Mouse (Mus musculus) heart, embryonic 15.5 days (tissue): ENCODE measurements around the gene Itpka. TPM values are rescaled to one million over a fixed set of nuclear protein-coding genes. Genes with fewer than 3 reads are reported as not detected.

Experiments
- ATAC-seq: fragments of 200-750 bp; cut with Nextera tagmentation; replicated peaks from 2 replicates; pipeline ENCODE4 v1.8.0; 2017; ENCODE audit warnings: low read depth, moderate TSS enrichment; ENCODE audit not compliant: insufficient number of reproducible peaks, insufficient read depth, low FRiP score
- H3K27ac ChIP-seq: fragments of 300-500 bp; sonication (generic); 2 replicates; pipeline ENCODE4 v1.5.1; 2015; ENCODE audit warnings: mild to moderate bottlenecking, inconsistent platforms
- H3K27me3 ChIP-seq: fragments of 300-500 bp; sonication (generic); 2 replicates; pipeline ENCODE4 v1.6.1; 2015; ENCODE audit warnings: inconsistent platforms
- H3K36me3 ChIP-seq: fragments of 300-500 bp; sonication (generic); 2 replicates; pipeline ENCODE4 v1.6.1; 2015; ENCODE audit warnings: mild to moderate bottlenecking, inconsistent platforms
- H3K4me1 ChIP-seq: fragments of 300-500 bp; sonication (generic); replicated peaks from 2 replicates; pipeline ENCODE4 v1.6.1; 2015; ENCODE audit warnings: inconsistent platforms
- H3K4me2 ChIP-seq: fragments of 300-500 bp; sonication (generic); 2 replicates; pipeline ENCODE4 v1.6.1; 2015; ENCODE audit warnings: inconsistent platforms, mild to moderate bottlenecking, moderate library complexity
- H3K4me3 ChIP-seq: fragments of 300-500 bp; sonication (generic); 2 replicates; pipeline ENCODE4 v1.5.1; 2015; ENCODE audit warnings: mild to moderate bottlenecking, inconsistent platforms
- H3K9ac ChIP-seq: fragments of 300-500 bp; sonication (generic); 2 replicates; pipeline ENCODE4 v1.6.1; 2015; ENCODE audit warnings: mild to moderate bottlenecking, inconsistent platforms
- H3K9me3 ChIP-seq: fragments of 300-500 bp; sonication (generic); replicated peaks from 2 replicates; pipeline ENCODE4 v1.6.1; 2016; ENCODE audit warnings: inconsistent platforms
- WGBS: fragments of 180-500 bp; shearing (Covaris S2); methylation state at CpG from one replicate; pipeline ENCODE4 v1.1.7; 2015; ENCODE audit warnings: mixed read lengths; 5-methylcytosine and 5-hydroxymethylcytosine counted together
- polyA plus RNA-seq: library from polyadenylated mRNA; unstranded; fragments of >200 nt; fragmentation: Nextera tagmentation; extraction: Ambion mirVana; gene quantifications from 2 replicates; pipeline ENCODE4 v1.2.1, GENCODE M21; 2015

Gene Itpka
- polyA plus RNA-seq, 1 experiment from 2014 or later = 2.4 TPM

DNA sequence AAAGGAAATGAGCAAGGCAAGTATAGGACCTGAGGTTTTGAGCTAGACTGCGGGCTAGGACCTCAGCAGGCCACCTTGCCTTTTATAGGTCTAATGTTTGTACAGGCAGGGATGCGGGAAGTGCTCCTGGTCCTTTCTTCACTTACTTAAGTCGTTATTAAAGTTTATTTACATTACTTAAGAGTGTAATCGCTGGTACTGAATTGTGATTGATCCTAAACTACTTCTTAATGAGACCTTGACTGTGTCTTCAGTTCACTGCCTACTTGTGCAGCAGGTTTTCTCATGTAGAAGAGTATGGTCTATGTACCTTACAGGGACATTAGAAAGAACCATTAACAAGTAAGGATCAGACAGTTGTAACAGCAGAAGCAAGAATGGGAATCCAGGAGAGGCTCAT is 11.4 kb upstream of the Itpka start:
- Histone ChIP-seq H3K9me3 (no peaks in the 10 kb centered on the region), H3K27ac (no peak overlapping the region), H3K4me1 (no peaks in the 10 kb centered on the region), H3K4me3 (no peak overlapping the region), H3K36me3 (peaks cover 85% of the 10 kb centered on the region), H3K9ac (no peak overlapping the region), H3K4me2 (no peak overlapping the region), H3K27me3 (no peaks in the 10 kb centered on the region)
- 90% methylated on average over 4 of the region's 4 CpGs for WGBS
- no peak for ATAC-seq

- H3K4me3 ChIP-seq = no peak overlapping the region
- WGBS = 24% methylated on average over 12 of the region's 12 CpGs
- H3K27ac ChIP-seq = no peak overlapping the region
- H3K9me3 ChIP-seq = no peaks in the 10 kb centered on the region
- ATAC-seq = no peak
- no peak overlapping the region for H3K9ac ChIP-seq
- no peak overlapping the region for H3K4me2 ChIP-seq
- peaks cover 23% of the 10 kb centered on the region for H3K36me3 ChIP-seq
- no peaks in the 10 kb centered on the region for H3K27me3 ChIP-seq
- peaks cover 13% of the 10 kb centered on the region for H3K4me1 ChIP-seq
These were observed 5.0 kb upstream of the Itpka start for GRCm38 (mm10) chr2:119737124-119737523.

GRCm38 (mm10) chr2:119740567-119740966 is 1.6 kb upstream of the Itpka start:
- Histone ChIP-seq H3K9me3 (no peaks in the 10 kb centered on the region), H3K36me3 (no peaks in the 10 kb centered on the region), H3K27ac (no peak overlapping the region), H3K27me3 (peaks cover 19% of the 10 kb centered on the region), H3K4me3 (no peak overlapping the region), H3K4me1 (peaks cover 43% of the 10 kb centered on the region), H3K4me2 (0 out of 2 replicates have a peak overlapping the region, but pooled peaks have one; percentile 99), H3K9ac (no peak overlapping the region)
- ATAC-seq = no peak
- WGBS = 32% methylated on average over 2 of the region's 2 CpGs

DNA sequence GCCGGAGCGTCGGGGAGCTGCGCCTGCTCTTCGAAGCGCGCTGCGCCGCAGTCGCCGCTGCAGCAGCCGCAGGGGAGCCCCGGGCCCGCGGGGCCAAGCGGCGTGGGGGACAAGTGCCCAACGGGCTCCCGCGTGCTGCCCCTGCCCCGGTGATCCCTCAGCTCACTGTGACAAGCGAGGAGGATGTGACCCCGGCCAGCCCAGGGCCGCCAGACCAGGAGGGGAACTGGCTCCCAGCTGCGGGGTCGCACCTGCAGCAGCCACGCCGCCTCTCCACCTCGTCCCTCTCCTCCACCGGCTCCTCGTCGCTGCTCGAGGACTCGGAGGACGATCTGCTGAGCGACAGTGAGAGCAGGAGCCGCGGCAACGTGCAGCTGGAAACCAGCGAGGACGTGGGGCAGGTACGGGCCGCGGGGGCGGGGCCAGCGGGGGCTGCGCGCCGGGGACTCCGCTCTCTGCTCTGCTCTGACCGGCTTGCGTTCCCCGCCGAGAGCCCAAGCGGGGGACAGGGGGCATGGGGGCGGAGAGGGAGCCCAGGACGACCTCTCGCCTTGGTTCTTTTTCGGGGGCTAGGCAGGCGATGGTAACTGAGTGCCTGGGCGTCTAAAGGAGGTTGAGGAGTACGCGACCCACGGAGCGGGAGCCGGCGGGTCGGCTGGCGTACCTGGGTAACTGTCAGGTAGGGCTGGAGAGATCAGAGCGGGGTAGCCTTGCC is 481 bp downstream of the Itpka start:
- Histone ChIP-seq H3K9ac (peak overlapping the region; percentile 73), H3K36me3 (no peaks in the 10 kb centered on the region), H3K4me2 (peak overlapping the region; percentile 99), H3K4me1 (peaks cover 37% of the 10 kb centered on the region), H3K9me3 (no peaks in the 10 kb centered on the region), H3K4me3 (peak overlapping the region; percentile 71), H3K27ac (no peak overlapping the region; the same call in 1 of the 2 replicates), H3K27me3 (peaks cover 22% of the 10 kb centered on the region)
- peak; percentile 10; the same call in 1 of the 2 replicates for ATAC-seq
- WGBS = under 1% methylated on average over 70 of the region's 70 CpGs

DNA sequence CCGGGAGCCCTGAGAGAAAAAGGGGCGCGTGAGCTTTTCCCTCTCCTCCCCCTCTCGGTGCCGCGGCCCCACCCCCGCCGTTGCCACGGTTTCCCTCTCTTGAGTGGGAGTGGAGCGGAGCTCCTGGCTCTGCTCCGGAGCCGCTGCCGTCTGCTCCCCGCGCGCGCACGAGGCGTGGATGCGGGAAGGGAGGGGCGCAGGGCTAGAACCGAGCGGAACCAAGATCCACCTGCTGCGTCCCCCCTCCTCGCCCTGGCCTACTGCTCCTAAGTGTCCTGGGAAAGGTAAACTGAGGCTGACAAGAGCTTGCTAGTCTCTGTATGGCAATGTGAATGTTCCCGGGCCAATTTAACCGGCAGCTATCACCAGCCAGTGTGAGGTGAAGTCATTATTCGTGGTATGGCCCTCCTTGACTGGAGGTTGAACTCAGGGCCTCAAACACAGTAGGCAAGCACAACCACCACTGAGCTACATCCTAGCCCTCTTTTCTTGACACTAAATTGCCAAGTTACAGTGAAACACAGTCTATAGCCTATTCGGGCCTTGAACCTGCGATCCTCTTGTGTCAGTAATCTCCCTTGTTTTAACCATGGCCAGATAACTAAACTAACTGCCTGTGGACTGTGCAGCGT is 1.2 kb downstream of the Itpka start:
- H3K36me3 ChIP-seq = no peaks in the 10 kb centered on the region
- H3K9ac ChIP-seq = peak overlapping the region; percentile 73
- ATAC-seq = no peak
- peaks cover 37% of the 10 kb centered on the region for H3K4me1 ChIP-seq
- peaks cover 22% of the 10 kb centered on the region for H3K27me3 ChIP-seq
- peak overlapping the region; percentile 71 for H3K4me3 ChIP-seq
- 11% methylated on average over 30 of the region's 31 CpGs for WGBS
- no peak overlapping the region for H3K27ac ChIP-seq
- H3K4me2 ChIP-seq = peak overlapping the region; percentile 99
- H3K9me3 ChIP-seq = no peaks in the 10 kb centered on the region

DNA sequence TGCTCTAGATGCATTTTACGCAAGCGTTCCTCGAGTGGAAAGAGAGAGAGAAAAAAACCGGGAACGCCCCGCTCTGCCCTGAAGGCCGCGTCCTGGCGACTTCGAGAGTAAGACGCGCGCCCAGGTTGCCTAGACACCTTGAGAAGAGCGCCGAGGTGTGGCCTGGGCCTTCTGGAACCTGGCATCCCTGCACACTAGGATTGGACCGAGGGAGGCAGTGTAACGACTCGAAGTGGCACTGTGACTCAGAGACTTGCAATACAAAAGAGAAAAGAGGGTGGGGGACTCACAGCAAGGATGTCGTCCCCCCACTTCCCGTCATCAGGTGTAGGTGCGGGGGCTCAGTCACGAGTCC is 1.6 kb downstream of the Itpka start:
- Histone ChIP-seq H3K9ac (peak overlapping the region; percentile 40; the same call in 1 of the 2 replicates), H3K27me3 (peaks cover 22% of the 10 kb centered on the region), H3K4me3 (peak overlapping the region; percentile 37), H3K36me3 (no peaks in the 10 kb centered on the region), H3K4me2 (peak overlapping the region; percentile 99), H3K4me1 (peaks cover 37% of the 10 kb centered on the region), H3K9me3 (no peaks in the 10 kb centered on the region), H3K27ac (no peak overlapping the region)
- WGBS = 16% methylated on average over 22 of the region's 22 CpGs
- no peak for ATAC-seq

- peaks cover 37% of the 10 kb centered on the region for H3K4me1 ChIP-seq
- no peaks in the 10 kb centered on the region for H3K36me3 ChIP-seq
- peak; percentile 20; the same call in 1 of the 2 replicates for ATAC-seq
- H3K4me3 ChIP-seq = peak overlapping the region; percentile 37
- H3K4me2 ChIP-seq = peak overlapping the region; percentile 99
- H3K9ac ChIP-seq = peak overlapping the region; percentile 40; the same call in 1 of the 2 replicates
- H3K9me3 ChIP-seq = no peaks in the 10 kb centered on the region
- peaks cover 28% of the 10 kb centered on the region for H3K27me3 ChIP-seq
- peak overlapping the region; percentile 63 for H3K27ac ChIP-seq
- WGBS = 4% methylated on average over 46 of the region's 46 CpGs
These were observed 2.3 kb downstream of the Itpka start for GRCm38 (mm10) chr2:119744163-119745111.

DNA sequence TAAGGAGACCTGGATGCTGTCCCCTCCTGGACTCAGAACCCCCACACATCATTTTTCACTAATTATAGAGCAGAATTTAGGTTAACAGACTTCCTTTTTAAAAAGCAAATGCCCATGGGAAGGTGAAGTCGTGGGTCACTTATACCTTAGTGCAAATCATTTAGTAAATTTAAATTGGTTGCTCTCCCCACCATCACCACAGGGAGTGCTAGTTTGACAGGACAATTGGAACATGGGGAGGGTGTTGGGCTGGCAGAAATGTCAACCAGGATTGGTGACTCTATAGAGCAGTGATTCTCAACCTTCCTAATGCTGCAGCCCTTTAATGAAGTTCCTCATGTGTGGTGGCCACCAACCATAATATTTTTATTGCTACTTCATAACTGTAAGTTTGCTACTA is 3.1 kb downstream of the Itpka start:
- peak overlapping the region; percentile 37; the same call in 1 of the 2 replicates for H3K4me3 ChIP-seq
- no peak overlapping the region for H3K27ac ChIP-seq
- H3K4me1 ChIP-seq = peaks cover 37% of the 10 kb centered on the region
- H3K9me3 ChIP-seq = no peaks in the 10 kb centered on the region
- H3K4me2 ChIP-seq = peak overlapping the region; percentile 99
- ATAC-seq = no peak
- no peaks in the 10 kb centered on the region for H3K36me3 ChIP-seq
- 3% methylated on average over 1 of the region's 1 CpGs for WGBS
- peaks cover 36% of the 10 kb centered on the region for H3K27me3 ChIP-seq
- H3K9ac ChIP-seq = no peak overlapping the region

DNA sequence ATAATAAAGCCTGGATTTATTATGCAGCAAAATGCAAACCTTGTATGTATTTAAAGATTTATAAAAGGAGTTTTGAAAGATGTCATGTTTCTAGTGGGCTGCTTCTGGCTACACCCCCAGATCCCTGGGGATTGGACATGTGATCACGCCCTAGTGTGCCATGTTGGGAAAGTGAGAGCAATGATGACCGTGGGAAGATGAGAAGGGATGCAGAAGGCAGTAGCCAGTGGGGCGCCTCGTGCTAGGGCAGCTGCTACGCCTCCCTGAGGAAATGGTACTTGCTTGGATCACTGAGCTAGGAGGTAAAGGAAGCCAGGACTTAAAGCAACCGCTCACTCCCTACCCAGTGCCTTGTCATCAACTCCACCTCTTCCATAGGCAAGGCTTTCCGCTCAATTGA is 5.4 kb downstream of the Itpka start:
- no peak overlapping the region for H3K4me3 ChIP-seq
- H3K27me3 ChIP-seq = peaks cover 57% of the 10 kb centered on the region
- ATAC-seq = no peak
- H3K9me3 ChIP-seq = no peaks in the 10 kb centered on the region
- peaks cover 27% of the 10 kb centered on the region for H3K4me1 ChIP-seq
- H3K27ac ChIP-seq = no peak overlapping the region
- WGBS = 74% methylated on average over 7 of the region's 7 CpGs
- no peaks in the 10 kb centered on the region for H3K36me3 ChIP-seq
- no peak overlapping the region for H3K9ac ChIP-seq
- no peak overlapping the region for H3K4me2 ChIP-seq

DNA sequence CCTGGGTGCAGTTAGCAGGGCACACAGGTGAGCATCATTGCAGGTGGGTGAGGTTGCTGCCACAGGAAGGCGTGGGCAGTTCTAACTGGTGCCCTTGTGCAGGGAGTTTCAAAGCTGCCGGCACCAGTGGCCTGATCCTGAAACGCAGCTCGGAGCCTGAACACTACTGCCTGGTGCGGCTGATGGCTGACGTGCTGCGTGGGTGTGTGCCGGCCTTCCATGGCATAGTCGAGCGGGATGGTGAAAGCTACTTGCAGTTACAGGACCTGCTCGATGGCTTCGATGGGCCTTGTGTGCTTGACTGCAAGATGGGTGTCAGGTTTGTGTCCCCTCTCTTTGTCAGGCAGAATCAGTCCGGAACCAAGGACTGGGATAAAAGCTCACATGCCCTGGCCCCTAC is 7.1 kb downstream of the Itpka start:
- H3K27me3 ChIP-seq = peaks cover 59% of the 10 kb centered on the region
- H3K4me2 ChIP-seq = no peak overlapping the region
- 62% methylated on average over 13 of the region's 13 CpGs for WGBS
- H3K4me3 ChIP-seq = no peak overlapping the region
- H3K27ac ChIP-seq = no peak overlapping the region
- ATAC-seq = no peak
- H3K36me3 ChIP-seq = no peaks in the 10 kb centered on the region
- H3K4me1 ChIP-seq = peaks cover 10% of the 10 kb centered on the region
- no peaks in the 10 kb centered on the region for H3K9me3 ChIP-seq
- no peak overlapping the region for H3K9ac ChIP-seq

DNA sequence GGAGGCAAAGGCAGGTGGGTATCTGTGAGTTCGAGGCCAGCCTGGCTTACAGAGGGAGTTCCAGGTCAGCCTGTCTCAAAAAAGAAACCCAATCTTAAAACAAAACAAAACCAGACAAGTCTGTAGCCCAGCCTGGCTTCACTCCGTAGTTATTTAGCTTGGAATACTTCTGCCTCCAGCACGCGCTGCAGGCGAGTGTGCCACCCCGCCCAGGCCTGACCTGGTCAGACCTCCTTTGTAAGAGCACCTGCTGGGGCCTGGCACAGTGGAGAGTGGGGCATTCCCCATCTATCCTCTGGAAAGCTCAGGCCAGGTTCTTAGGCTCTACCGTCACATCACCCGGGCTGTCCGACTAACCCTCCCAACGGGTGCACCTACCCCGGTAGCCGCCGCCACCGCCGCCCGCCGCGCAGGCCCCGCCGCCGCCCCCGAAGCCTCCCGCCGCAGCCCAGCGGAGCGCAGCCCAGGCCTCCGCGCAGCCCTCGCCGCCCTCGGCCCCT is 15.5 kb downstream of the Itpka start:
- 6% methylated on average over 18 of the region's 31 CpGs for WGBS
- Histone ChIP-seq H3K4me1 (peaks cover 17% of the 10 kb centered on the region), H3K27ac (no peak overlapping the region), H3K4me2 (peak overlapping the region; percentile 100), H3K9ac (peak overlapping the region; percentile 60), H3K27me3 (peaks cover 79% of the 10 kb centered on the region), H3K9me3 (no peaks in the 10 kb centered on the region), H3K36me3 (no peaks in the 10 kb centered on the region), H3K4me3 (peak overlapping the region; percentile 74)
- 0 out of 2 replicates have a peak, but pooled peaks have one; percentile 18 for ATAC-seq
